Mouse (Mus musculus): ENCODE results near the gene Car11. TPM values are rescaled to one million over a fixed set of nuclear protein-coding genes. Genes with fewer than 3 reads are reported as not detected.

Car11 gene
- polyA plus RNA-seq, 1 experiment from 2014 or later = 8.0 TPM

DNA sequence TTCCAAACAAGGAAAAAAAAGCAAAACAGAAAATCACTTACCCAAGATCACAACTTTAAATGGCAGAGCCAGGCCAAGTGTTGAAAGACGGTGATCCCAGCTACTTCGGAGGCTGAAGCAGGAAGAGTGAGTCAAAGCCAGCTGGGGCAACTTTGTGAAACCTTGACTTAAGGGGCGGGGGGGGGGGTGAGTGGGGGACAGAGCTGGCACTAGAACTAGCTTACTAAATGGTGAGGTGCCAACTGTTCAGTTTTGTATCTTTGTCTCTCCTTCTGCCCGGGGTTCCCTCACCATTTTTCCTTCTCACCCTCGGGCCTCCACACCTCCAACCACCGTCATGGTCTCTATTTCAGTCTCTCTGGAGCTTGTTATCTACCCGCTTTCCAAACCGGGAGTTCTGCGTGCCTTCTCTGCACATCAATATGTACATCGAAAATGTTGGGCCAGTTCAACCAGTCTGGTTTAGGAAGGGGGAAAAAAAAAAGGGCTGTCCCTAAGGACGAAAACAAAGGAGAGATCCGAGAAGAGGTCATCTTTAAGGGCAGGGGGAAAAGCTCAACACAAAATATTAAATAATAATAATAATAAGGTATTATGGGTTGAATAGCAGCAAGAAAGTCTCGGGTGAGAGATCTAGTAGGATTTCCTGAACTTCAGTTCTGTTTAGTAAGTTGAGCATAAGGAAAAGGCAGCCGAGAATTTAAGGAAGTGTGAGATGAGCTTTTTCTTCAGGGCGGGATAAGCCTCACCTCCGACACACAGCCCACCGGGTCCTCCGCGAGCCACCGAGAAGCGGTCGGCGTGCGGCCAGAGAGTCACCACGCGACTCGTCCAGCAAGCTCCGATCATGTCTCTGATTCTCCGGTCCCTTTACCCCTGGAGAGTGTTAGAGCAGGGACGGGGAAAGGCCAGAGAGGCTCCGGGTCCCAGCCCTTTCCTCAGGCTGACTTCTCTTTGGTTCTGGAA is 17.6 kb downstream of the Car11 start:
- peak overlapping the region; percentile 63 to 88 for H3K4me3 ChIP-seq (ENCODE audit: control insufficient read depth in 1 of 2, insufficient read depth in 1 of 2, low read depth in 1 of 2, low read length in 2 of 2)
- peak overlapping the region; percentile 90 for H3K4me2 ChIP-seq (ENCODE audit: low read length)
- no peaks in the 10 kb centered on the region for H3K27me3 ChIP-seq (ENCODE audit: control insufficient read depth, insufficient read depth, low read length)
- 8% methylated on average over 31 of the region's 31 CpGs for WGBS
- ATAC-seq (ENCODE audit: insufficient number of reproducible peaks, insufficient read depth, low FRiP score, low read depth) = peak; percentile 8; the same call in 1 of the 2 replicates
- no peaks in the 10 kb centered on the region for H3K9me3 ChIP-seq (ENCODE audit: control insufficient read depth, low read length)
- H3K9ac ChIP-seq (ENCODE audit: low read length) = peak overlapping the region; percentile 88
- H3K27ac ChIP-seq (replicated peaks in 1 of 2; ENCODE audit: control insufficient read depth in 1 of 2, insufficient read depth in 1 of 2, low read depth in 2 of 2, low read length in 2 of 2) = peak overlapping the region; percentile 84 to 94
- H3K36me3 ChIP-seq (ENCODE audit: control insufficient read depth, insufficient read depth, low read length) = peaks cover 52% of the 10 kb centered on the region
- peaks cover 17 to 44% of the 10 kb centered on the region in 2 experiments for H3K4me1 ChIP-seq (ENCODE audit: control insufficient read depth in 2 of 2, insufficient read depth in 2 of 2, low read length in 2 of 2)

DNA sequence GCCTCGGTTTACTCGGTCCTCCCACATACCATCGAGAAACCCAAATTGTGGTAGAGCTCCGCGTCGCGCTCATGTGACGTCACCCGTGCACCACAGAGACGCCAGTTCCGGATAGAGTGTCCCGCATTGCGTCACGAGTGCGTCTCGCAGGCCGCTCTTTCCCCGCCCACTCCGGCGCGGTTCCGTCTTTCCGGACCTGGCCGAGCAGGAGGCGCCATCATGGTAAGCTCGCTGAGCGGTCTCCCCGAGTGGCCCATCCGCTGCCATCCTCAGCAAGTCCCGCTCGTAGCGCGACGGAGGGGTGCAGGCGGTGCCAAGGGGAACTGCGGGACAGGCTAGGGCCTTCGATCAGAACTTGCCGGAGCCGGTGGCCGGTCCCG is 18.3 kb downstream of the Car11 start, which contains the start of gene Sphk2:
TSS of gene Sphk2 (minus strand) at position 85 of the 380 bp plus-strand sequence.
- Histone ChIP-seq H3K36me3 (ENCODE audit: control insufficient read depth, insufficient read depth, low read length) (peaks cover 50% of the 10 kb centered on the region), H3K27me3 (ENCODE audit: control insufficient read depth, insufficient read depth, low read length) (no peaks in the 10 kb centered on the region), H3K9ac (ENCODE audit: low read length) (peak within 1 kb of the TSS; percentile 89), H3K4me1 (ENCODE audit: control insufficient read depth in 2 of 2, insufficient read depth in 2 of 2, low read length in 2 of 2) (peaks cover 17 to 44% of the 10 kb centered on the region in 2 experiments), H3K27ac (replicated peaks in 1 of 2; ENCODE audit: control insufficient read depth in 1 of 2, insufficient read depth in 1 of 2, low read depth in 2 of 2, low read length in 2 of 2) (peak within 1 kb of the TSS; percentile 84 to 94), H3K9me3 (ENCODE audit: control insufficient read depth, low read length) (no peaks in the 10 kb centered on the region), H3K4me3 (ENCODE audit: control insufficient read depth in 1 of 2, insufficient read depth in 1 of 2, low read depth in 1 of 2, low read length in 2 of 2) (peak within 1 kb of the TSS; percentile 63 to 88), H3K4me2 (ENCODE audit: low read length) (peak within 1 kb of the TSS; percentile 90)
- peak; percentile 73 for ATAC-seq (ENCODE audit: insufficient number of reproducible peaks, insufficient read depth, low FRiP score, low read depth)
- under 1% methylated on average over 41 of the region's 41 CpGs for WGBS

DNA sequence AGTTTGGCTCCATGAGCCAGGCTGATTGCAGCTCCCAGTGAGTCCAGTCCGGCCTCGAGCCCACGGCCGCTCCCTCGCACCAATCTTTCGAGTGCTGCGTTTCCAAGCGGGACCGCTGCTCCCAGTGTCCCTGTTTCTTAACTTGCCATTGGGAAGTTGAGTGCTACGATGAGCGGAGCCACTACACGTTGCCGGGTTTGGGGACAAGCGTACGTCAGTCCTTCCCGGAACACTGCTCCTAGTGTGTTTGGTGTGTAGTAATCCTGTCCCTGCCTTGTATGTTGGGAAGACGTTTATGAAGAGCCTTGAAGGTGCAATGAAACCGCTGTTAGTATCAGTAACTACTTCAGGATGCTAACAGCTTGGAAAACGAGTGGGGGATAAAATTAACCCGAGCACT is 18.7 kb downstream of the Car11 start:
- Histone ChIP-seq H3K27ac (replicated peaks in 1 of 2; ENCODE audit: control insufficient read depth in 1 of 2, insufficient read depth in 1 of 2, low read depth in 2 of 2, low read length in 2 of 2) (peak overlapping the region; percentile 84 to 87), H3K9me3 (ENCODE audit: control insufficient read depth, low read length) (no peaks in the 10 kb centered on the region), H3K27me3 (ENCODE audit: control insufficient read depth, insufficient read depth, low read length) (no peaks in the 10 kb centered on the region), H3K4me1 (ENCODE audit: control insufficient read depth in 2 of 2, insufficient read depth in 2 of 2, low read length in 2 of 2) (peaks cover 17 to 44% of the 10 kb centered on the region in 2 experiments), H3K36me3 (ENCODE audit: control insufficient read depth, insufficient read depth, low read length) (peaks cover 50% of the 10 kb centered on the region), H3K4me3 (ENCODE audit: control insufficient read depth in 1 of 2, insufficient read depth in 1 of 2, low read depth in 1 of 2, low read length in 2 of 2) (peak overlapping the region; percentile 63 to 88), H3K9ac (ENCODE audit: low read length) (peak overlapping the region; percentile 89), H3K4me2 (ENCODE audit: low read length) (peak overlapping the region; percentile 86)
- WGBS = under 1% methylated on average over 20 of the region's 20 CpGs
- ATAC-seq (ENCODE audit: insufficient number of reproducible peaks, insufficient read depth, low FRiP score, low read depth) = no peak

DNA sequence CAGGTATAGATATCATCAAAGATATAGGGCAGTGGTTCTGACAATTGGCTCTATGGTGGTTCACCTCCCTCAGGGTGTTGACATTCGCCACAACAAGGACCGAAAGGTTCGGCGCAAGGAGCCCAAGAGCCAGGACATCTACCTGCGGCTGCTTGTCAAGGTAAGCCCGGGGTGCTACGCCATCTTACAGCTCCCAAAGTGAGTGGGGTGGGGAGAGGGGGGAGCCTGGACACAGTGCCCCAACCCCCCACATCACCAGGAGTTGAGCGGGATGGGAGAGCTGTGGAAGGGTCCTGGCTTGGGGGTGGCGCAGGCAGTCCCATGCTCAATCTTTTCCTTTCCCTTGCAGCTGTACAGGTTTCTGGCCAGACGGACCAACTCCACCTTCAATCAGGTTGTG is 19.5 kb downstream of the Car11 start:
- no peak overlapping the region for H3K27ac ChIP-seq (replicated peaks in 1 of 2; ENCODE audit: control insufficient read depth in 1 of 2, insufficient read depth in 1 of 2, low read depth in 2 of 2, low read length in 2 of 2)
- WGBS = 84% methylated on average over 10 of the region's 10 CpGs

DNA sequence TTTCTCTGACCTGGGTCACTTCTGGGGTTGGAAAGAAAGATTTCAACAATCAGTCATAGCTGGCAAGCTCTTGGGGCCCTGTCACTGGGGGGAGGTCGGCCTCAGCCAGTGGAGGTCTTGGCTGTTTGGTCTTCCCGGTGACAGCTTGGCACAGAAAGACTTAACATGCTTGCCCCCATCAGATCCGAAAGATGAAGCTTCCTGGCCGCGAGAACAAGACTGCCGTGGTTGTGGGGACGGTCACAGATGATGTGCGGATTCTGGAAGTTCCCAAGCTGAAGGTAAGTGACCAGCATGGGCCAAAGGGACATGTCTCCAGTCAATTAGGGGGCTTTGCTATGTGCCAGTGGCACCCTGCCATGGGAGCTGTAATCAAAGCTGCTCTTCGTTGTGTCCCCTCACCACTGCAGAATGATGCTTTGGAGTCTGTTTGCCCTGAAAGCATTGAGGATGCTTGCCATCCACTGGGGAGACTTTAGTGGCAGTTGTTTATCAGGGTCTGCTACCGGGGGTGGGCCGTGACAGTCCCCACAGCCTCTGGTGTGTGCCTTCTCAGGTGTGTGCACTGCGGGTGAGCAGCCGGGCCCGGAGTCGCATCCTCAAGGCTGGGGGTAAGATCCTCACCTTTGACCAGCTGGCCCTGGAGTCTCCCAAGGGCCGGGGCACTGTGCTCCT is 20.2 kb downstream of the Car11 start:
- Histone ChIP-seq H3K4me2 (ENCODE audit: low read length) (no peak overlapping the region; the same call in 1 of the 2 replicates), H3K27ac (replicated peaks in 1 of 2; ENCODE audit: control insufficient read depth in 1 of 2, insufficient read depth in 1 of 2, low read depth in 2 of 2, low read length in 2 of 2) (no peak overlapping the region), H3K27me3 (ENCODE audit: control insufficient read depth, insufficient read depth, low read length) (no peaks in the 10 kb centered on the region), H3K9me3 (ENCODE audit: control insufficient read depth, low read length) (no peaks in the 10 kb centered on the region), H3K4me3 (ENCODE audit: control insufficient read depth in 1 of 2, insufficient read depth in 1 of 2, low read depth in 1 of 2, low read length in 2 of 2) (no peak overlapping the region), H3K9ac (ENCODE audit: low read length) (no peak overlapping the region; the same call in 1 of the 2 replicates), H3K36me3 (ENCODE audit: control insufficient read depth, insufficient read depth, low read length) (peaks cover 58% of the 10 kb centered on the region), H3K4me1 (ENCODE audit: control insufficient read depth in 2 of 2, insufficient read depth in 2 of 2, low read length in 2 of 2) (peaks cover 13 to 35% of the 10 kb centered on the region in 2 experiments)
- WGBS = 92% methylated on average over 15 of the region's 16 CpGs
- no peak for ATAC-seq (ENCODE audit: insufficient number of reproducible peaks, insufficient read depth, low FRiP score, low read depth)

More for the DNA sequence above, 19.5 kb downstream of the Car11 start:
- Histone ChIP-seq H3K4me1 (ENCODE audit: control insufficient read depth in 2 of 2, insufficient read depth in 2 of 2, low read length in 2 of 2) (peaks cover 17 to 41% of the 10 kb centered on the region in 2 experiments), H3K27me3 (ENCODE audit: control insufficient read depth, insufficient read depth, low read length) (no peaks in the 10 kb centered on the region), H3K9ac (ENCODE audit: low read length) (peak overlapping the region; percentile 89), H3K9me3 (ENCODE audit: control insufficient read depth, low read length) (no peaks in the 10 kb centered on the region), H3K36me3 (ENCODE audit: control insufficient read depth, insufficient read depth, low read length) (peaks cover 52% of the 10 kb centered on the region), H3K4me2 (ENCODE audit: low read length) (peak overlapping the region; percentile 86), H3K4me3 (ENCODE audit: control insufficient read depth in 1 of 2, insufficient read depth in 1 of 2, low read depth in 1 of 2, low read length in 2 of 2) (peak overlapping the region; percentile 63 to 88)
- ATAC-seq (ENCODE audit: insufficient number of reproducible peaks, insufficient read depth, low FRiP score, low read depth) = no peak

DNA sequence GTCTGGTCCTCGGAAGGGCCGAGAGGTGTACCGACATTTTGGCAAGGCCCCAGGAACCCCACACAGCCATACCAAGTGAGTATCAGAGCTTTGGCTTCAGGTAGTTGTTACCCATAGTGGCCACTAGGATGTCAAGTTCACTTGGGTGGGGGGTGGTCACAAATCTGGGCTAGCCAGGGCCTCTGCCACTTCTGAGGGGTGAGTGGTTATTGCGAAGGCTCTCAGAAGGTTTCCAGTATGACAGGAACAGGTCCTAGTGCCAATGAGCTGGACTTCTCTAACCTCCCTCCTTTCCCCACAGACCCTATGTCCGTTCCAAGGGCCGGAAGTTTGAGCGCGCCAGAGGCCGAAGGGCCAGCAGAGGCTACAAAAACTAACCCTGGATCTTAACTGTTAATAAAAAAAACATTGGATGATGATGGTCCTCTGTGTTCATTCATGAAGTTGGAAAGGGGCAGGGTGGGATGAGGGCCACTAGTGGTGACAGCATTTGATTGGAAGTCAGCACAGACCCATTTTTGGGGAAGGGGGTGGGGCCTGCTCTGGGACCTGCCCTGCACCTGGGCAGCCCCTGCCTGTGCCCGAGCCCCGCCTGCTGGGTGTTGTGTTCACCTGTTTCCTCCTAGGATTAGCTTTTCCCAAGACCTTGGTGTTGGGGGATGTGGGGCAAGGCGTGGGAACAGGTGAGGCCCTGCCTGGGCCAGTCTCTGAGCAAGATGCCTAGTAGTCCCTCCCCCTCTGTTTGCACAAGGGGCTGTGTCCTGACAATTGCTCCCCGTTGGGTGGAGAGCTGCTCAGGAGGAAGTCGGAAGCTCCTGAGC is 21.0 kb downstream of the Car11 start, which contains the start of gene Fam83e:
TSS of gene Fam83e (plus strand) at position 800 of the 821 bp plus-strand sequence.
- no peaks in the 10 kb centered on the region for H3K27me3 ChIP-seq (ENCODE audit: control insufficient read depth, insufficient read depth, low read length)
- no peak within 1 kb of the TSS for H3K4me3 ChIP-seq (ENCODE audit: control insufficient read depth in 1 of 2, insufficient read depth in 1 of 2, low read depth in 1 of 2, low read length in 2 of 2)
- WGBS = 79% methylated on average over 14 of the region's 14 CpGs
- no peak within 1 kb of the TSS for H3K9ac ChIP-seq (ENCODE audit: low read length)
- H3K36me3 ChIP-seq (ENCODE audit: control insufficient read depth, insufficient read depth, low read length) = peaks cover 65% of the 10 kb centered on the region
- no peaks in the 10 kb centered on the region for H3K9me3 ChIP-seq (ENCODE audit: control insufficient read depth, low read length)
- peaks cover 10 to 31% of the 10 kb centered on the region in 2 experiments for H3K4me1 ChIP-seq (ENCODE audit: control insufficient read depth in 2 of 2, insufficient read depth in 2 of 2, low read length in 2 of 2)
- no peak within 1 kb of the TSS for H3K4me2 ChIP-seq (ENCODE audit: low read length)
- H3K27ac ChIP-seq (replicated peaks in 1 of 2; ENCODE audit: control insufficient read depth in 1 of 2, insufficient read depth in 1 of 2, low read depth in 2 of 2, low read length in 2 of 2) = no peak within 1 kb of the TSS
- no peak for ATAC-seq (ENCODE audit: insufficient number of reproducible peaks, insufficient read depth, low FRiP score, low read depth)

DNA sequence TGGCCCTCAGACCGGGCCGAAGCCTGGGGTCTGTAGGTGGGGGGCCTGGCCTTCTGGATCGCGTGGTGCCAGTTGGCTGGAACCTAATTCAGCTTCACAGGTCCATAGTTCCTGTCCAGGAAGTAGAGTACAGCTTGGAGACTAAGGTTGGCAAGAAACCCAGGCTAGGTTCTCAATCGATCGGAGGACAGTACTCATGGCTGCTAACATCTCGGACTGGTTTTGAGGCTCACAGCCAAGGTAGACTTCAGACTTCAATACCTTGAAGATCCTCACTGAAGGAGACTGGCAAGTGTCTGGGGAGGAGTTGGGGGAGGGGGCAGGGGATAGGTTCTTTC is 21.6 kb downstream of the Car11 start:
- H3K4me1 ChIP-seq (ENCODE audit: control insufficient read depth in 2 of 2, insufficient read depth in 2 of 2, low read length in 2 of 2) = peaks cover 5 to 26% of the 10 kb centered on the region in 2 experiments
- no peak overlapping the region for H3K9ac ChIP-seq (ENCODE audit: low read length)
- no peak overlapping the region for H3K4me3 ChIP-seq (ENCODE audit: control insufficient read depth in 1 of 2, insufficient read depth in 1 of 2, low read depth in 1 of 2, low read length in 2 of 2)
- peaks cover 70% of the 10 kb centered on the region for H3K36me3 ChIP-seq (ENCODE audit: control insufficient read depth, insufficient read depth, low read length)
- no peak overlapping the region for H3K4me2 ChIP-seq (ENCODE audit: low read length)
- no peaks in the 10 kb centered on the region for H3K27me3 ChIP-seq (ENCODE audit: control insufficient read depth, insufficient read depth, low read length)
- WGBS = 85% methylated on average over 7 of the region's 7 CpGs
- no peak overlapping the region for H3K27ac ChIP-seq (replicated peaks in 1 of 2; ENCODE audit: control insufficient read depth in 1 of 2, insufficient read depth in 1 of 2, low read depth in 2 of 2, low read length in 2 of 2)
- ATAC-seq (ENCODE audit: insufficient number of reproducible peaks, insufficient read depth, low FRiP score, low read depth) = no peak
- no peaks in the 10 kb centered on the region for H3K9me3 ChIP-seq (ENCODE audit: control insufficient read depth, low read length)

Measured in heart, embryonic 14.5 days (tissue).